26 mouse cellular contexts compared by ENCODE assay signal in the genomic region with DNA sequence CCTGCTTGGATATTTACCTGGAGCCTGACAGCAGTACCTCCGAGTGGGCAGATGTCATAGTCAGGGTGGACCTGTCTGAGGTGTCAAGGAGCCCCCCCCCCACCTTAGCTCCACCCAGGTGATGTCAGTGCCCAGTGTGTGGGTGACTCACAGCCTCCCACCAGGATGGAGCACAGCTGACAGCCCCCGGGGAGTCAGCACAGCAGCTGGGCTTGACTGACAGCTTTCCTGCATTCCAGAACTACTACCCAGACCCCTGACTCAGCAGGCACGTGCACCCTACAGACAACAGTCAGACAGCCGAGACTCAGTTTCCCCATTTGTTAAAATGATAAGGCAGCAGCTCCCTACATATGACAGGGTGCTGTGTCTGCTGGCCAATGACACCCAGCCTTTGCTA. TPM values are rescaled to one million over a fixed set of nuclear protein-coding genes. Genes with fewer than 3 reads are reported as not detected.
DNase-seq lines count a peak whose midpoint lies in the region; ATAC-seq lines count a peak whose summit lies in the region.
"Had no signal": no experiment of that assay in that cellular context is flagged by ENCODE, and none has a peak within 500 bp of the region (broad histone marks: within the 10 kb centered on the region; RNA-seq: fewer than 3 reads in every experiment).

No protein-coding gene starts in this region.

- WGBS in heart, embryonic 10.5 days, result 36% methylated on average over 4 of the region's 4 CpGs

- no peak for ATAC-seq in megakaryocyte, adult 5-6 weeks (ENCODE audit: poor library complexity, severe bottlenecking)
- no peak for ATAC-seq in megakaryocyte-erythroid progenitor cell, adult 5-6 weeks (replicated peaks; ENCODE audit: low FRiP score, low TSS enrichment, poor library complexity, severe bottlenecking)
- ATAC-seq: forebrain, embryonic 16.5 days; inflammation-experienced regulatory T-cells, adult 6 months had no signal

- no peaks in the 10 kb centered on the region for H3K27me3 ChIP-seq in heart, embryonic 10.5 days (ENCODE audit: insufficient read depth, poor library complexity, severe bottlenecking)
- H3K27me3 ChIP-seq in megakaryocyte, embryonic 14.5 days (replicated peaks), result no peaks in the 10 kb centered on the region
- H3K27me3 ChIP-seq: hindbrain, embryonic 12.5 days; limb, embryonic 13.5 days; neural tube, embryonic 13.5 days had no signal

- H3K4me1 ChIP-seq in heart, embryonic 10.5 days, result peaks cover 56% of the 10 kb centered on the region
- peaks cover 86% of the 10 kb centered on the region for H3K4me1 ChIP-seq in megakaryocyte, embryonic 14.5 days

- H3K27ac ChIP-seq in heart, embryonic 10.5 days, result peak overlapping the region; percentile 80; the same call in 1 of the 2 replicates
- H3K27ac ChIP-seq: limb, embryonic 13.5 days; neural tube, embryonic 13.5 days had no signal

- no peak for DNase-seq in heart, embryonic 10.5 days (ENCODE audit: low spot score)
- no peak for DNase-seq in heart, adult 18-20 months
- peak; percentile 25 for DNase-seq in R1 (ENCODE audit: low read depth, low spot score)
- no peak for DNase-seq in retina, embryonic 14.5 days (ENCODE audit: low spot score)
- no peak for DNase-seq in left cerebral cortex, postnatal 10 days (ENCODE audit: extremely low spot score in 1 of 2, low spot score in 2 of 2)
- DNase-seq: adrenal gland, postnatal 36 days; B cell, adult 2 months; cerebellum, adult 2 months; cerebellum, postnatal 36 days; gastrocnemius, postnatal 25 days; heart, postnatal 10 days; kidney, adult 9 months; kidney, postnatal 4 days; layer of hippocampus, adult 9-11 months; lung, adult 18-20 months; right cerebral cortex, postnatal 14 days; thymus, adult 18-20 months had no signal

- intact Hi-C loops in left cerebral cortex, postnatal 10 days (cut with DNase I), result no loop called here

- H3K36me3 ChIP-seq in heart, embryonic 10.5 days, result no peaks in the 10 kb centered on the region
- H3K36me3 ChIP-seq in megakaryocyte, embryonic 14.5 days (replicated peaks; ENCODE audit: low read length), result peaks cover 28% of the 10 kb centered on the region
- H3K36me3 ChIP-seq: hindbrain, embryonic 12.5 days; limb, embryonic 13.5 days; neural tube, embryonic 13.5 days had no signal

- no peaks in the 10 kb centered on the region for H3K9me3 ChIP-seq in heart, embryonic 10.5 days
- no peaks in the 10 kb centered on the region for H3K9me3 ChIP-seq in megakaryocyte, embryonic 14.5 days
- H3K9me3 ChIP-seq: hindbrain, embryonic 12.5 days; limb, embryonic 13.5 days; neural tube, embryonic 13.5 days had no signal

- H3K4me3 ChIP-seq in heart, embryonic 10.5 days, result no peak overlapping the region
- H3K4me3 ChIP-seq in megakaryocyte, embryonic 14.5 days (replicated peaks), result peak overlapping the region; percentile 85
- H3K4me3 ChIP-seq: hindbrain, embryonic 12.5 days; limb, embryonic 13.5 days; neural tube, embryonic 13.5 days had no signal

RNA-seq across cellular contexts. Expression of gene Tmem40, which starts 1.2 kb away (rescaled TPM):
- polyA plus RNA-seq in heart, embryonic 10.5 days (2016; fragmentation: Nextera tagmentation; extraction: Ambion mirVana), result 2.8 and 3.3 TPM in 2 replicates
- total RNA-seq in heart, adult 18-20 months (2021), result under 1 TPM; 0.54 to 0.60 TPM
- polyA plus RNA-seq in megakaryocyte, embryonic 14.5 days (2012; ENCODE audit: insufficient read depth, low replicate concordance), result 650 and 2,177 TPM in 2 replicates
- 7.7 and 12.4 TPM in 2 replicates for total RNA-seq in megakaryocyte, adult 5-6 weeks (2015)
- total RNA-seq in megakaryocyte, adult 5-6 weeks (2017), result 7.7 and 15.2 TPM in 2 replicates
- 27.1 and 36.9 TPM in 2 replicates for total RNA-seq in megakaryocyte-erythroid progenitor cell, adult 5-6 weeks (2014; fragmentation: Nextera tagmentation)
- 24.0 and 36.5 TPM in 2 replicates for total RNA-seq in megakaryocyte-erythroid progenitor cell, adult 5-6 weeks (2017)
- total RNA-seq in left cerebral cortex, postnatal 10 days (2021), result 1 to 10 TPM; 1.4 to 1.6 TPM
- total RNA-seq: monocyte, adult 5-6 weeks had no signal
- polyA plus RNA-seq: inflammation-experienced regulatory T-cells, adult 6 months had no signal

RNA-seq across cellular contexts. Expression of gene Cand2, which starts 13.4 kb away (rescaled TPM):
- polyA plus RNA-seq in heart, embryonic 10.5 days (2016; fragmentation: Nextera tagmentation; extraction: Ambion mirVana), result 60.0 and 73.9 TPM in 2 replicates
- total RNA-seq in heart, adult 18-20 months (2021), result 10 to 100 TPM; 73.3 to 76.6 TPM
- polyA plus RNA-seq in megakaryocyte, embryonic 14.5 days (2012; ENCODE audit: insufficient read depth, low replicate concordance), result 7.0 and 7.1 TPM in 2 replicates
- 0.34 and 0.38 TPM in 2 replicates for total RNA-seq in megakaryocyte, adult 5-6 weeks (2015)
- total RNA-seq in megakaryocyte, adult 5-6 weeks (2017), result 0.07 and 0.24 TPM in 2 replicates
- 0.54 and 2.1 TPM in 2 replicates for total RNA-seq in megakaryocyte-erythroid progenitor cell, adult 5-6 weeks (2014; fragmentation: Nextera tagmentation)
- total RNA-seq in megakaryocyte-erythroid progenitor cell, adult 5-6 weeks (2017), result 0.72 and 0.89 TPM in 2 replicates
- 1 to 10 TPM; 2.7 to 3.7 TPM for total RNA-seq in left cerebral cortex, postnatal 10 days (2021)

RNA-seq across cellular contexts. Expression of gene Rpl32, which starts 47.6 kb away (rescaled TPM):
- polyA plus RNA-seq in heart, embryonic 10.5 days (2016; fragmentation: Nextera tagmentation; extraction: Ambion mirVana), result 1,266 and 1,290 TPM in 2 replicates
- 100 to 1,000 TPM; 616 to 693 TPM for total RNA-seq in heart, adult 18-20 months (2021)
- polyA plus RNA-seq in megakaryocyte, embryonic 14.5 days (2012; ENCODE audit: insufficient read depth, low replicate concordance), result 500 and 629 TPM in 2 replicates
- 2,908 and 2,972 TPM in 2 replicates for total RNA-seq in megakaryocyte, adult 5-6 weeks (2015)
- 3,179 and 3,683 TPM in 2 replicates for total RNA-seq in megakaryocyte, adult 5-6 weeks (2017)
- 5,043 and 6,230 TPM in 2 replicates for total RNA-seq in megakaryocyte-erythroid progenitor cell, adult 5-6 weeks (2014; fragmentation: Nextera tagmentation)
- total RNA-seq in megakaryocyte-erythroid progenitor cell, adult 5-6 weeks (2017), result 5,746 and 6,785 TPM in 2 replicates
- 100 to 1,000 TPM; 581 to 642 TPM for total RNA-seq in left cerebral cortex, postnatal 10 days (2021)

Comparison
In these comparisons a context has a peak if more than half of its experiments do, and no peak if none do; other contexts are left out.
1. RNA of gene Cand2, which starts 13.4 kb away (total RNA-seq): 73.3 to 76.6 TPM in heart, adult 18-20 months; 2.7 to 3.7 TPM in left cerebral cortex, postnatal 10 days, 0.54 to 2.1 TPM in megakaryocyte-erythroid progenitor cell, adult 5-6 weeks and 0.07 to 0.38 TPM in megakaryocyte, adult 5-6 weeks; every median in the first group is over 10 times any median in the second.
2. RNA of gene Rpl32, which starts 47.6 kb away (total RNA-seq): 5,043 to 6,785 TPM in megakaryocyte-erythroid progenitor cell, adult 5-6 weeks and 2,908 to 3,683 TPM in megakaryocyte, adult 5-6 weeks; 616 to 693 TPM in heart, adult 18-20 months and 581 to 642 TPM in left cerebral cortex, postnatal 10 days; every median in the first group is over 4 times any median in the second.